Mouse (Mus musculus) spleen, adult 2 months (tissue): ENCODE results near the gene Haspin. TPM values are rescaled to one million over a fixed set of nuclear protein-coding genes. Genes with fewer than 3 reads are reported as not detected.

Experiments used
- DNase-seq, 2 experiments: peaks; one replicate each; pipeline versions ENCODE4 v3.0.0 to v3.0.0-alpha.2; 2012 to 2021; ENCODE audit warnings: low spot score in 2 of 2, low read depth in 1 of 2
- H3K27ac ChIP-seq: fragments of 200-500 bp; 2 replicates; pipeline ENCODE4 v1.5.1; 2012; ENCODE audit warnings: low read length, inconsistent platforms; ENCODE audit not compliant: insufficient read depth
- H3K27me3 ChIP-seq: fragments of 200-500 bp; 2 replicates; pipeline ENCODE4 v1.6.1; 2012; ENCODE audit warnings: mild to moderate bottlenecking, moderate library complexity, low read length, inconsistent platforms; ENCODE audit not compliant: control insufficient read depth, insufficient read depth
- H3K36me3 ChIP-seq: fragments of 200-500 bp; 2 replicates; pipeline ENCODE4 v1.6.1; 2012; ENCODE audit warnings: mild to moderate bottlenecking, low read length, inconsistent platforms; ENCODE audit not compliant: control insufficient read depth, insufficient read depth
- H3K4me1 ChIP-seq: fragments of 200-500 bp; 2 replicates; pipeline ENCODE4 v1.6.1; 2011; ENCODE audit warnings: inconsistent platforms; ENCODE audit not compliant: control insufficient read depth, insufficient read depth, insufficient read length
- H3K4me3 ChIP-seq: fragments of 200-500 bp; 2 replicates; pipeline ENCODE4 v1.5.1; 2011; ENCODE audit warnings: mild to moderate bottlenecking, inconsistent platforms; ENCODE audit not compliant: insufficient read depth, insufficient read length; ENCODE audit errors: extremely low read depth
- CTCF ChIP-seq: fragments of 200-500 bp; IDR thresholded peaks from 2 replicates; pipeline ENCODE4 v1.5.1; 2011; ENCODE audit warnings: mild to moderate bottlenecking, inconsistent platforms; ENCODE audit not compliant: insufficient read depth, insufficient read length, insufficient replicate concordance; ENCODE audit errors: extremely low read depth
- POLR2A ChIP-seq: fragments of 200-500 bp; IDR thresholded peaks from 2 replicates; pipeline ENCODE4 v1.6.1; 2011; ENCODE audit warnings: low read depth, low read length, inconsistent platforms
- WGBS: fragments of 180-500 bp; shearing (Covaris S2); methylation state at CpG from one replicate; pipeline ENCODE4 v1.1.7; 2018; 5-methylcytosine and 5-hydroxymethylcytosine counted together
- polyA plus RNA-seq: library from polyadenylated mRNA; depleted of rRNA; stranded (reverse); fragments of >200 nt; gene quantifications from 2 replicates; pipeline ENCODE4 v1.2.3, GENCODE M21; 2012

The Haspin gene
- polyA plus RNA-seq, 1 experiment = 2.2 TPM

DNA sequence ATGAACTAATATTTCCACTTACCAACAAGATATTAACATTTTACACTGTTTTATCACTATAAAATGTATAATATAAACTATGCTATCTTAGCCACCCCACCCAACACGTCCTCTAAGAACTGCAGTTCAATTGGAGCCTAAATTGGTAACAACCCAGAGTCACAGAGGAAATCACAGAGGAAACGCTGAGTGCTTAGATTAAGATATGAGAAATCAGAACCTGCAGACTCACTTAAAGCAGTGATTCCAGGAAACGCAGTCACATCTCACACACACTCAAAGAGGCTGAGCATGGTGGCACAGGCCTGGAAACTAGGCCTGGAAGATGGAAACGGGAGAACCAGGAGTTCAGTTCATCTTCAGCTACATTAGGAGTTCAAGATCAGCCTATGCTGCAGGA lies 36.8 kb downstream of the Haspin start:
- WGBS = 37% methylated on average over 4 of the region's 4 CpGs
- Histone ChIP-seq H3K27ac (no peak overlapping the region), H3K4me1 (no peaks in the 10 kb centered on the region; the same call in 1 of the 2 replicates), H3K27me3 (no peaks in the 10 kb centered on the region), H3K36me3 (no peaks in the 10 kb centered on the region), H3K4me3 (no peak overlapping the region)
- no peak for DNase-seq
- no peak for TF ChIP-seq POLR2A
- no peak for TF ChIP-seq CTCF

DNA sequence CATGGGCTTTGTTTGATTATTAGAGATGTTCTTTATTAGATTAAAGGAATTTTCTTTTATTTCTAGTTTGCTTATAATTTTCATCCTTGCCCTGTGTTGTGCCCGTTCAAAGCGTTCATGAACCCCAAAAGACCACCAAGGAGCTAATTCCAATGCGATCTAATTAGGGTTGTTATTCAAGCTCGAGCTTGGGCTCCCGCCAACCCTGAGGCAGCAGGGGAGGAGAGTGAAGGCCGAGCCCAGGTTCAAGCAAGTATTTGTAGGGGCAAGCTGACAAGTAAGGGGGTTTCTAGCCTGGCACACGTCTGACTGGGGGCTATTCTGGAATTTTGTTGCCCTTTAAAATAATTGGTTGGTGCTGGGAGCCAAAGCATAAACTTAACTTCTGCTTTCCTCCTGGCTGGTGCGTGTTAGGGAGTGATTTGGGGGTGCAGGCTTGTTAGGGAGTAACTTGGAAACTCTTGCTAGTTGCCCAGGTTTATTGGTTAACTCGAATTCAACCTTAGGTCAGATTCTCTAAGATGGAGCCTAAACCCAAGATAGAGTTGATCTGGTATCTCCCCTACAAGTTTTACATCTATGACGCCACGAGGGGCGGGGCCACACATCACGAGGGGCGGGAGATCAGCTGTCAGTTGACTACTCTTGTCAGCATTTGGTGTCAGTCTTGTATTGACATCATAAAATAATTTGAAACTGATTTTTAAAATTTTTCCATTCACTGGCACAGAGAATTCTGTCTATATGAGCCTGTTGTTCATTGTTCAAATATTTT lies 37.9 kb downstream of the Haspin start:
- Histone ChIP-seq H3K4me1 (no peaks in the 10 kb centered on the region; the same call in 1 of the 2 replicates), H3K27me3 (no peaks in the 10 kb centered on the region), H3K36me3 (no peaks in the 10 kb centered on the region), H3K27ac (no peak overlapping the region), H3K4me3 (no peak overlapping the region)
- 83% methylated on average over 14 of the region's 14 CpGs for WGBS
- DNase-seq = no peak
- TF ChIP-seq CTCF (no peak), POLR2A (no peak)

DNA sequence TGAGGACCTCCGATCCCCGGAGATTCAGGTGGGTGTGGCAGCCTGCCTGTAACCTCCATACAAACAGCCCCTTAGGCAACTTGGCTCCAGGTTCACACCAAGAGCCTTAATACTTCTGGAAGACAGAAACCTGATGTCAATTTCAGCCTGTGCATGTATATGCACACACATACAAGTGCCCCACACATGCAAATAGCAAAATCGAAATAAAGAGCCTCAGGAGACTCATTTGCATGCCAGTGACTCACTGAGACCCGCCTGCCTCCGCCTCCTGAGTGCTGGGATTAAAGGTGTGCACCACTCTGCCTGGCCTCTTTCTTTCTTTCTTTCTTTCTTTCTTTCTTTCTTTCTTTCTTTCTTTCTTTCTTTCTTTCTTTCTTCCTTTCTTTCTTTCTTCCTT lies 39.2 kb downstream of the Haspin start:
- no peak overlapping the region for H3K27ac ChIP-seq

DNA sequence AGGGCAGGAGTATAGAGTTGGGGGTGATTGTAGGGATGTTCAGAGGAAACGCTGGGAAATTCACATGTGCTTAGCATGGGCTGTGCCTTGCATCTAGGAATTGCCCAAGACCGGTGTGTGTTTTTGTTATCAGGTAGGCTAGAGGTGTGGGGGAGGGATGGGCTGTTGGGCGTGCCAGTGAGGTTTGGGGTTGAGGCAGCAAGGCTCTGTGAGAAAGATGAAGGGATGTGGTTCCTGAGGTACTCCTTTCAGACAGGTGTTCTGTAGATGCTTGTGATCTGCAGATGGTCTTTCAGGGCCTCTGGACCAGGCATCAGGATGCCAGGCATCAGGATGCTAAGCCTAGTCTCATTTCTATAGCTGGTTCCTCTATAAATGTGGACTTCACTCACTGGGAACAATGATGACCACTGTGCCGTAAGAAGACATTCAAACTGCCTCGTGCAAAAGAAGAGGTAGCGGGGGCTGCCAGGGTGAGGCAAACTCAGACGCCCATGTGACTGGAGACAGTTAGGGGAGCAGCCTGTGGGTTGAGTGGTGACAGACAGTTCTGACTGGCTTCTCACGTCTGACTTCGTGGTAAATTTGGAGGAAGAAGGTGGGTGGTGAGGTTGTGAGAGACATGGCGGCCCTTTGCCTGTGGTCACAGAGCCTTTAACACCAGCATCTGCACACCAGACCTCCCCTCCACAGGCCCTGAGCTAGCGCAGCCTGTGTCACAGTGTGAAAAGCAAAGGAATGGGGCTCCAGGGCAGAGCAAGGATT lies 43.7 kb downstream of the Haspin start:
- 46% methylated on average over 11 of the region's 11 CpGs for WGBS
- no peak for TF ChIP-seq CTCF
- Histone ChIP-seq H3K27me3 (no peaks in the 10 kb centered on the region), H3K4me1 (no peaks in the 10 kb centered on the region; the same call in 1 of the 2 replicates), H3K36me3 (no peaks in the 10 kb centered on the region), H3K4me3 (no peak overlapping the region), H3K27ac (no peak overlapping the region)
- peak; percentile 5 to 7 for DNase-seq

More for the DNA sequence above, 39.2 kb downstream of the Haspin start:
- Histone ChIP-seq H3K4me3 (no peak overlapping the region), H3K27me3 (no peaks in the 10 kb centered on the region), H3K4me1 (no peaks in the 10 kb centered on the region; the same call in 1 of the 2 replicates), H3K36me3 (no peaks in the 10 kb centered on the region)
- TF ChIP-seq POLR2A = no peak
- TF ChIP-seq CTCF = no peak
- DNase-seq = no peak
- 70% methylated on average over 5 of the region's 5 CpGs for WGBS

DNA sequence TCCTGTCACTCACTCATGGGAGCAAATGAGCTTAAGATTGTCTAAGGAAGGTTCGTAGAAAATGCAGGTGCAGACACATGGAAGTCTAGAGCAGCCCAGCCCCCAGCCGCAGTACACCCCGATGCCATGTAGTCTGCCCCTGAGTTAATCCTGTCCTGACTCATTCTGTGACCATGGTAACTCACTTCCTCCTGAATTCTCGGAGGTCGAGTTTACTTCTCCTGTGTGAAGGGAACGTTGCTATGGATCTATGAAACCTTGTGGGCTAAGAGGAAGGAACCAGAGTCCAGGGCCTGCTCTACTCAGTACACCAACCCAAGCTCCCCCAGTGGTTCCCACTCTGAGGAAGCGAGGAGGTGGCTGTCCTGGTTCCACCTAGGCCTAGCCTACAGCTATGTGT lies 45.2 kb downstream of the Haspin start:
- no peak for TF ChIP-seq POLR2A
- no peak for TF ChIP-seq CTCF
- no peak for DNase-seq
- Histone ChIP-seq H3K27me3 (no peaks in the 10 kb centered on the region), H3K27ac (no peak overlapping the region), H3K4me3 (no peak overlapping the region), H3K4me1 (no peaks in the 10 kb centered on the region; the same call in 1 of the 2 replicates), H3K36me3 (no peaks in the 10 kb centered on the region)
- 30% methylated on average over 7 of the region's 7 CpGs for WGBS

DNA sequence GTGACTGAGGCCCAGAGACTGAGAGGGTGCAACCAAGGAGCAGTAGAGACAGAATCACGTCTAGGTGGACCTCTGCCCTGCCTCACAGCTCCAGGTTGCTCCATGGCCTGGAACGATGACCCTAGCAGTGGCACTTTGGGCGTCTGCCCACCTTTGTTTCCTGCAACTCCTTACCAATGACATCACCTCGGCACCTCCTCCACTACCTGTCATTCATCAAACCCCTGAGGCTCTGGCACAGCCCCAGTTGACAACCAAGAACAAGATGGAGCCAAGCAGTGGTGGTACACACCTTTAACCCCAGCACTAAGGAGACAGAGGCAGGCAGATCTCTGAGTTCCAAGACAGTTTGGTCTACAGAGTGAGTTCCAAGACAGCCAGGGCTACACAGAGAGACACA lies 46.0 kb downstream of the Haspin start:
- DNase-seq = no peak
- H3K4me1 ChIP-seq = no peaks in the 10 kb centered on the region; the same call in 1 of the 2 replicates
- no peaks in the 10 kb centered on the region for H3K27me3 ChIP-seq
- H3K36me3 ChIP-seq = no peaks in the 10 kb centered on the region
- no peak for TF ChIP-seq CTCF
- no peak for TF ChIP-seq POLR2A
- no peak overlapping the region for H3K4me3 ChIP-seq
- no peak overlapping the region for H3K27ac ChIP-seq
- 86% methylated on average over 4 of the region's 4 CpGs for WGBS

DNA sequence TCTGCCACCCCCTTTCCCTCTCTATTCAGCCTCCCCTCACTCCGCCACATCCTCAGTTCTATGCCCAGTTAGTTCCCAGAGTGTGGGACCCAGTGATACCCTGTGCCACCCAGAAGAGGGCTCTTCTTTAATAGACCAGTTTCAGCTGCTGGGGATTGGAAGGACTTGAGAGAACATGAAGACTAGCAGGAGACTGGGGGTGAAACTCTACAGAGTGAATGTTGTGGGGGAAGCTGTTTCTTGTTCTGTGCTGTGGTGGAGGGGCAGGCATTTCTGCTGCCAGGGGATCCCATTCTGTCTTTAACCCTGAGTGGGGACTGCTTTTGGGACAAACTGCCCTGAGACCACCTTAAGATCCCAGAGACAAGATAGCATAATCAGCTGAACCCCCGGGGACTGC lies 47.3 kb downstream of the Haspin start:
- H3K4me1 ChIP-seq = no peaks in the 10 kb centered on the region; the same call in 1 of the 2 replicates
- WGBS = 83% methylated on average over 2 of the region's 2 CpGs
- TF ChIP-seq POLR2A = no peak
- no peak for TF ChIP-seq CTCF
- no peaks in the 10 kb centered on the region for H3K36me3 ChIP-seq
- no peaks in the 10 kb centered on the region for H3K27me3 ChIP-seq
- DNase-seq = no peak
- no peak overlapping the region for H3K4me3 ChIP-seq
- H3K27ac ChIP-seq = no peak overlapping the region; the same call in 1 of the 2 replicates
